Mouse (Mus musculus) liver, embryonic 12.5 days (tissue): ENCODE data around the gene Ttyh2. TPM values are rescaled to one million over a fixed set of nuclear protein-coding genes. Genes with fewer than 3 reads are reported as not detected.
"Not testable (repeated sequence)": the region's sequence is repeated elsewhere in the genome, so short reads cannot be mapped to it uniquely, and the experiment has no call there.

Source experiments
- ATAC-seq: fragments of 200-750 bp; cut with Nextera tagmentation; 2 replicates; pipeline ENCODE4 v1.8.0; 2017; ENCODE audit warnings: moderate number of reproducible peaks, mild to moderate bottlenecking, moderate library complexity
- H3K27ac ChIP-seq: fragments of 300-500 bp; sonication (generic); 2 replicates; pipeline ENCODE4 v1.5.1; 2016; ENCODE audit warnings: mild to moderate bottlenecking
- H3K27me3 ChIP-seq: fragments of 300-500 bp; sonication (generic); replicated peaks from 2 replicates; pipeline ENCODE4 v1.6.1; 2016; ENCODE audit warnings: mild to moderate bottlenecking, moderate library complexity
- H3K36me3 ChIP-seq: fragments of 300-500 bp; sonication (generic); 2 replicates; pipeline ENCODE4 v1.6.1; 2016; ENCODE audit warnings: mild to moderate bottlenecking, moderate library complexity
- H3K4me1 ChIP-seq: fragments of 300-500 bp; sonication (generic); 2 replicates; pipeline ENCODE4 v1.6.1; 2016
- H3K4me2 ChIP-seq: fragments of 300-500 bp; sonication (generic); 2 replicates; pipeline ENCODE4 v1.6.1; 2016; ENCODE audit warnings: mild to moderate bottlenecking, moderate library complexity
- H3K4me3 ChIP-seq: fragments of 300-500 bp; sonication (generic); 2 replicates; pipeline ENCODE4 v1.5.1; 2016; ENCODE audit warnings: mild to moderate bottlenecking, moderate library complexity
- H3K9ac ChIP-seq: fragments of 300-500 bp; sonication (generic); 2 replicates; pipeline ENCODE4 v1.6.1; 2016; ENCODE audit warnings: mild to moderate bottlenecking, moderate library complexity
- H3K9me3 ChIP-seq: fragments of 300-500 bp; sonication (generic); replicated peaks from 2 replicates; pipeline ENCODE4 v1.6.1; 2016; ENCODE audit warnings: mild to moderate bottlenecking, moderate library complexity
- WGBS: fragments of 180-500 bp; shearing (Covaris S2); methylation state at CpG from one replicate; pipeline ENCODE4 v1.1.7; 2016; ENCODE audit not compliant: insufficient replicate concordance; 5-methylcytosine and 5-hydroxymethylcytosine counted together
- polyA plus RNA-seq: library from polyadenylated mRNA; unstranded; fragments of >200 nt; fragmentation: Nextera tagmentation; extraction: Ambion mirVana; gene quantifications from 2 replicates; pipeline ENCODE4 v1.2.1, GENCODE M21; 2016

Ttyh2 gene
- polyA plus RNA-seq, 1 experiment from 2014 or later, result 6.1 TPM

- Histone ChIP-seq H3K4me2 (no peak overlapping the region), H3K9me3 (no peaks in the 10 kb centered on the region), H3K27ac (peak overlapping the region; percentile 60), H3K4me3 (no peak overlapping the region), H3K4me1 (peaks cover 69% of the 10 kb centered on the region), H3K36me3 (peaks cover 46% of the 10 kb centered on the region), H3K27me3 (peaks cover 22% of the 10 kb centered on the region), H3K9ac (no peak overlapping the region)
- WGBS, result 59% methylated on average over 9 of the region's 9 CpGs
- no peak for ATAC-seq
Measured at GRCm38 (mm10) chr11:114672794-114673718, 2.2 kb upstream of the Ttyh2 start.

GRCm38 (mm10) chr11:114673719-114674050 lies 1.5 kb upstream of the Ttyh2 start:
- Histone ChIP-seq H3K4me1 (peaks cover 69% of the 10 kb centered on the region), H3K9ac (no peak overlapping the region)

GRCm38 (mm10) chr11:114674180-114674579 lies 1.1 kb upstream of the Ttyh2 start:
- peaks cover 69% of the 10 kb centered on the region for H3K4me1 ChIP-seq

More at GRCm38 (mm10) chr11:114673719-114674050, 1.5 kb upstream of the Ttyh2 start:
- H3K27me3 ChIP-seq, result peaks cover 22% of the 10 kb centered on the region
- H3K4me3 ChIP-seq, result no peak overlapping the region
- H3K36me3 ChIP-seq, result peaks cover 46% of the 10 kb centered on the region
- no peak for ATAC-seq
- WGBS, result 77% methylated on average over 2 of the region's 2 CpGs
- H3K27ac ChIP-seq, result peak overlapping the region; percentile 60
- no peaks in the 10 kb centered on the region for H3K9me3 ChIP-seq
- H3K4me2 ChIP-seq, result no peak overlapping the region

GRCm38 (mm10) chr11:114674796-114675195 lies 435 bp upstream of the Ttyh2 start:
- Histone ChIP-seq H3K36me3 (peaks cover 43% of the 10 kb centered on the region), H3K4me2 (peak overlapping the region; percentile 99), H3K27me3 (peaks cover 22% of the 10 kb centered on the region), H3K4me1 (peaks cover 70% of the 10 kb centered on the region), H3K4me3 (peak overlapping the region; percentile 64; the same call in 1 of the 2 replicates)
- H3K9ac ChIP-seq, H3K27ac ChIP-seq, ATAC-seq, H3K9me3 ChIP-seq: not testable (repeated sequence)
- WGBS, result 85% methylated on average over 2 of the region's 3 CpGs

More at GRCm38 (mm10) chr11:114674180-114674579, 1.1 kb upstream of the Ttyh2 start:
- peak overlapping the region; percentile 60 for H3K27ac ChIP-seq
- no peak overlapping the region for H3K9ac ChIP-seq
- no peaks in the 10 kb centered on the region for H3K9me3 ChIP-seq
- H3K36me3 ChIP-seq, result peaks cover 46% of the 10 kb centered on the region
- H3K27me3 ChIP-seq, result peaks cover 22% of the 10 kb centered on the region
- no peak overlapping the region for H3K4me3 ChIP-seq
- WGBS, result 35% methylated on average over 8 of the region's 8 CpGs
- no peak overlapping the region for H3K4me2 ChIP-seq
- ATAC-seq, result no peak

- H3K9ac ChIP-seq, result peak overlapping the region; percentile 77
- WGBS, result 2% methylated on average over 27 of the region's 27 CpGs
- no peak for ATAC-seq
- peak overlapping the region; percentile 40; the same call in 1 of the 2 replicates for H3K27ac ChIP-seq
- peaks cover 22% of the 10 kb centered on the region for H3K27me3 ChIP-seq
- H3K4me2 ChIP-seq, result peak overlapping the region; percentile 99
- peaks cover 70% of the 10 kb centered on the region for H3K4me1 ChIP-seq
- peaks cover 32% of the 10 kb centered on the region for H3K36me3 ChIP-seq
- peak overlapping the region; percentile 64 for H3K4me3 ChIP-seq
- no peaks in the 10 kb centered on the region for H3K9me3 ChIP-seq
Measured at GRCm38 (mm10) chr11:114675826-114676401, 683 bp downstream of the Ttyh2 start.

- Histone ChIP-seq H3K27me3 (peaks cover 22% of the 10 kb centered on the region), H3K9me3 (no peaks in the 10 kb centered on the region), H3K4me3 (peak overlapping the region; percentile 64), H3K4me1 (peaks cover 68% of the 10 kb centered on the region), H3K27ac (no peak overlapping the region), H3K4me2 (peak overlapping the region; percentile 99), H3K36me3 (peaks cover 27% of the 10 kb centered on the region), H3K9ac (peak overlapping the region; percentile 77)
- WGBS, result 7% methylated on average over 14 of the region's 14 CpGs
- ATAC-seq, result no peak
Measured at GRCm38 (mm10) chr11:114676431-114676830, 1.2 kb downstream of the Ttyh2 start.

GRCm38 (mm10) chr11:114676896-114677530 lies 1.8 kb downstream of the Ttyh2 start:
- WGBS, result 46% methylated on average over 9 of the region's 9 CpGs
- H3K36me3 ChIP-seq, result peaks cover 21% of the 10 kb centered on the region
- peaks cover 62% of the 10 kb centered on the region for H3K4me1 ChIP-seq
- no peak overlapping the region for H3K9ac ChIP-seq
- peaks cover 22% of the 10 kb centered on the region for H3K27me3 ChIP-seq
- peak overlapping the region; percentile 64 for H3K4me3 ChIP-seq
- no peak for ATAC-seq
- no peak overlapping the region for H3K27ac ChIP-seq
- no peaks in the 10 kb centered on the region for H3K9me3 ChIP-seq
- peak overlapping the region; percentile 99 for H3K4me2 ChIP-seq

- no peak overlapping the region for H3K9ac ChIP-seq
- no peak overlapping the region for H3K4me2 ChIP-seq
- peak overlapping the region; percentile 31; the same call in 1 of the 2 replicates for H3K27ac ChIP-seq
- H3K27me3 ChIP-seq, result peaks cover 22% of the 10 kb centered on the region
- peaks cover 72% of the 10 kb centered on the region for H3K4me1 ChIP-seq
- ATAC-seq, result no peak
- H3K9me3 ChIP-seq, result no peaks in the 10 kb centered on the region
- no peaks in the 10 kb centered on the region for H3K36me3 ChIP-seq
- 27% methylated on average over 8 of the region's 8 CpGs for WGBS
- no peak overlapping the region for H3K4me3 ChIP-seq
Measured at GRCm38 (mm10) chr11:114679582-114679981, 4.4 kb downstream of the Ttyh2 start.

- ATAC-seq, result no peak
- Histone ChIP-seq H3K27ac (0 out of 2 replicates have a peak overlapping the region, but pooled peaks have one; percentile 10), H3K4me1 (peaks cover 75% of the 10 kb centered on the region), H3K36me3 (no peaks in the 10 kb centered on the region), H3K9ac (no peak overlapping the region), H3K4me2 (no peak overlapping the region), H3K4me3 (no peak overlapping the region), H3K27me3 (peaks cover 22% of the 10 kb centered on the region), H3K9me3 (no peaks in the 10 kb centered on the region)
- WGBS, result 53% methylated on average over 10 of the region's 10 CpGs
Measured at GRCm38 (mm10) chr11:114680291-114680690, 5.1 kb downstream of the Ttyh2 start.

- 70% methylated on average over 5 of the region's 5 CpGs for WGBS
- peaks cover 72% of the 10 kb centered on the region for H3K4me1 ChIP-seq
- no peak overlapping the region for H3K4me3 ChIP-seq
- H3K9ac ChIP-seq, result no peak overlapping the region
- H3K27me3 ChIP-seq, result peaks cover 15% of the 10 kb centered on the region
- H3K36me3 ChIP-seq, result no peaks in the 10 kb centered on the region
- H3K9me3 ChIP-seq, result no peaks in the 10 kb centered on the region
- no peak overlapping the region for H3K4me2 ChIP-seq
- H3K27ac ChIP-seq, result no peak overlapping the region
- ATAC-seq, result no peak
Measured at GRCm38 (mm10) chr11:114681054-114681453, 5.8 kb downstream of the Ttyh2 start.

GRCm38 (mm10) chr11:114682321-114682900 lies 7.2 kb downstream of the Ttyh2 start:
- H3K4me1 ChIP-seq, result peaks cover 61% of the 10 kb centered on the region
- WGBS, result 84% methylated on average over 13 of the region's 13 CpGs

More at GRCm38 (mm10) chr11:114682321-114682900, 7.2 kb downstream of the Ttyh2 start:
- H3K27ac ChIP-seq, result no peak overlapping the region
- H3K36me3 ChIP-seq, result no peaks in the 10 kb centered on the region
- H3K9me3 ChIP-seq, result no peaks in the 10 kb centered on the region
- ATAC-seq, result no peak
- no peak overlapping the region for H3K9ac ChIP-seq
- no peak overlapping the region for H3K4me3 ChIP-seq
- no peak overlapping the region for H3K4me2 ChIP-seq
- peaks cover 2% of the 10 kb centered on the region; the same call in 1 of the 2 replicates for H3K27me3 ChIP-seq
